Mouse (Mus musculus) adrenal gland, postnatal 10 days (tissue): Measurements from ENCODE around the gene Hnrnpul2. TPM values are rescaled to one million over a fixed set of nuclear protein-coding genes. Genes with fewer than 3 reads are reported as not detected.
"Not testable (repeated sequence)": the region's sequence is repeated elsewhere in the genome, so short reads cannot be mapped to it uniquely, and the experiment has no call there.

Experiments used
- DNase-seq: peaks from one replicate; pipeline ENCODE4 v3.0.0; 2021; ENCODE audit warnings: mixed read lengths
- total RNA-seq, 2 experiments: library from RNA; stranded (reverse); gene quantifications; 2 replicates each; pipeline ENCODE4 v1.2.3; 2021

The Hnrnpul2 gene
- total RNA-seq, 2 experiments from 2014 or later, result 58.0 to 62.7 TPM

DNA sequence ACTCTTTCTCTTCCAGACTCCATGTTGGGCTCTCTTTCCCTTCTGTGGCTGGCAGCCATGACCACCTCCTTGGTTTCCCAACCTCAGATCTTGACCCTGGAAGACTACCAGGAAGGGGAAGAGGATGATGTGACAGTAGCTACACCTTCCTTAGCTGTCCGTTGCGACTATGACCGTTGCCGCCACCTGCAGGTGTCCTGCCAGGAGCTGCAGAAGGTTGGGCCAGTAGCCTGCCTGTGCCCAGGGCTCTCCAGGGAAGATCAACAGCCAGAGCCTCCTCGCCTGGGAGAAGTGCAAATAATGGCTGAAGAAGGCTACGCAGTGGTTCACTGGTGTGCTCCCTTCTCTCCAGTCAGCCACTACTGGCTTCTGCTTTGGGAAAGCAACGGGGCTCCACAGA is 31.8 kb downstream of the Hnrnpul2 start:
- DNase-seq, result peak; percentile 43

DNA sequence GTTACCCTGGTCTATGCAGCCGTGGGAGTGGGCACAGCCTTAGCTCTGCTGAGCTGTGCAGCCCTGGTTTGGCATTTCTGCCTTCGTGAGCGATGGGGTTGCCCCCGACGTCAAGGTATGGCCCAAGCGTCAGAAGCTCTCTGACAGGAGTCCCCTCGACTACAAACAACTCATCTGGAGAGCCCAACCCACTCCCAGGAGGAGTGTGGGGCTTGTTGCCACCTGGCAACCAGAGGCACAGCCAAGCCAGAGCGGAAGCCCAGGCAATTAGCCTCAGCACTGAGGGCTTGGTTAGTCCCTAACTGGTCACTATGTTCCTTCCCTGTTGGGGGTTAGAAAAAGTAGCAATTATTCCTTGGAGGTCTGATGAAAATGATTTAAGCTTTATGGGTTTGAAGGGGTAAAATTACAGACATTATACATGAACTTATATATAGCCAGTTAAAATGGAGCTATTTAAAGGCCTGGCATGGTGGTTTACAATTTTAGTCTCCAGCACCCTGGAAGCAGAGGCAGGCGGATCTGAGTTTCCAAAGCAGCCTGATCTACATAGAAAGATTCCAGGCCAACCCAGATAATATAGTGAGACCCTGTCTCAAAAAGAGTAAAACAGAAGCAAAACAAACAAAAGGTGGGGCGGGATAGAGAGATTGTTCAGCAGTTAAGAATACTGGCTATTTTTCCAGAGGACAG is 32.6 kb downstream of the Hnrnpul2 start:
- peak; percentile 67 for DNase-seq

DNA sequence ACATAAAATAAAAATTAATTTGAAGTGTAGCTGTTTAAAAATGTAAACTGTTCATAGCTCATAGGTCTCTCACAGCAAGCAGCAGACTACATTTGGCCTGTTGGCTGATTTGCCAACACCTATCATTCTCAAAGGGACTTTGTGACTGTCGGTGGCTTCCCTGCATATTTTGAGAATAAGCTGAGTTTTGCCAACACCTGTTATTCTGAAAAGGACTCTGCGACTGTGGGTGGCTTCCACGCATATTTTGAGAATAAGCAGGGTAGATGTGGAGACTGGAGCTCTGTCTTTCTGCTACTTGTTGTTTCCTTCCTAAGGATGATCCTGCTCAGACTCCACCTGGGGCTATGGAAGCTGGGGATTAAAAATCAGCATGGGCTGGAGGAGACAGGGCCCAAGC is 33.3 kb downstream of the Hnrnpul2 start:
- DNase-seq, result no peak

DNA sequence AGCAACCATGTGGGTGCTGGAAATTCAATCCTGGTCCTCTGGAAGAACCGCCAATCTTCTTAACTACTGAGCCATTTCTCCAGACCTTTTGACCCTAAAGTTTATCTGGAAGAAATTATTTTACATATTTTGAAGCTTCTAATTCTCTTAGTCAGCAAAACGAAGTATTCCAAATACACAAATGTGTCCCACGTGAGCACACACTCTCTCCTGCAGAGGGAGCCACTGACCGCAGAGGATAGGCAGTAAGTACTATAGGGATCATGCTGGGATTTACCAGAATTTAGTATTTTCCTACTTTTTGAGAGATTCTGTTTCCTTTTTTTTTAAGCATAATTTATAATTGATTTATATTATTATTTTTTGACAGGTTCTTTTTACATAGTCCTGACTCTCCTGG is 37.9 kb downstream of the Hnrnpul2 start:
- DNase-seq, result peak; percentile 73

DNA sequence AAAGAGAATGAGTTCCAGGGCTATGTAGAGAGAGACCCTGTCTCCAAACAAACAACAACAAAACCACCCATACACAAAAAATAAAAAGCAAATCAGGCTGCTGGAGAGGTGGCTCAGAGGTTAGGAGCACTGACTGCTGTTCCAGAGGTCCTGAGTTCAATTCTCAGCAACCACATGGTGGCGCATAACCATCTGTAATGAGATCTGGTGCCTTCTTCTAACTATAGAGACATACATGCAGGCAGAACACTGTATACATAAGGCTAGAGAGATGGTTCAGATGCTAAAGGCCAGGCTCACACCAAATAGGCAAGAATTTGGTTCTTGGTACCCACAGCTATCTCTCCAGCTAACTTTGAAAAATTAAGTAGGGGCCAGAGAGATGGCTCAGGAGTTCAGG is 39.2 kb downstream of the Hnrnpul2 start:
- no peak for DNase-seq

DNA sequence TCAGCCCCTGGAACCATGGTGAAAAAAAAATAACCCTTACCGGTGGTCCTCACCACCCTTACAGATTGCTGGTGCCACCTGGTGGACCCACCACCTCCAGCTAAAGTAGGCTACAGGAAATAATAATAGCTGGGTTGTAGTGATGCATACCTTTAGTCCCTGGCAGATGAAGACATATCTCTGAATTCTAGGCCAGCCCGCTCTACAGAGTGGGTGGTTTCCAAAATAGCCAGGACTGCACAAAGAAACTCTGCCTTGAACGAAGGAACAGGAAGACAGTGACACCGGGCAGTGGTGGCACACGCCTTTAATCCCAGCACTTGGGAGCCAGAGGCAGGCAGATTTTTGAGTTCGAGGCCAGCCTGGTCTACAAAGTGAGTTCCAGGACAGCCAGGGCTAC is 44.5 kb downstream of the Hnrnpul2 start:
- DNase-seq, result no peak

DNA sequence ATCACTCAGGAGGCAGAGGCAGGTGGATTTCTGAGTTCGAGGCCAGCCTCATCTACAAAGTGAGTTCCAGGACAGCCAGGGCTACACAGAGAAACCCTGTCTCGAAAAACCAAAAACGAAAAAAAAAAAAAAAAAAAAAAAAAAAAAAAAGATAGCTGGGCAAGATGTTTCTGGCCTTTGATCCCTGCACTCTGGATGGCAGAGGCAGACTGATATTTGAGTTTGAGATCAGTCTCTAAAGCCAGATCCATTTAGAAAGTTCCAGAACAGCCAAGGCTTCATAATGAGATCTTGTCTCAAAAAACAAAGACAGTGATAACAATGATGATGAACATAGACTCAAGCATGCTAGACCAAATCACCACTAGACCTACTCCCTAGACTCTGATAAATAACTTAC is 50.6 kb downstream of the Hnrnpul2 start:
- not testable (repeated sequence) for DNase-seq

DNA sequence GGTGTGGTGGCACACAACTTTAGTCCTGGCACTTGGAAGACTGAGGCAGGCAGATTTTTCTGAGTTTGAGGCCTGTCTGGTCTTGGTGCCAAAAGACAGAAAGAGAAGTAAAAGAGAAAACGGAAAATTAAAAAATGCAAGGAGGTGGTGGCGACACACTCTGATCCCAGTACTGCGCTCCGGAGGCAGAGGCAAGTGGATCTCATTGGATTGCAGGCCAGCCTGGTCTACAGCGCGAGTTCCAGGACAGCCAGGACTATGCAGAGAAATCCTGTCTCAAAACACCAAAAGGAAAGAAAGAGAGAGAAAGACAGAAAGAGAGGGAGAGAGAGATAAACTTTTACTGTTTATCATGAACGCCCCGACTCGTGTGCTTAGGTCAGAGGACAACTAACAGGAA is 51.0 kb downstream of the Hnrnpul2 start:
- DNase-seq, result no peak

DNA sequence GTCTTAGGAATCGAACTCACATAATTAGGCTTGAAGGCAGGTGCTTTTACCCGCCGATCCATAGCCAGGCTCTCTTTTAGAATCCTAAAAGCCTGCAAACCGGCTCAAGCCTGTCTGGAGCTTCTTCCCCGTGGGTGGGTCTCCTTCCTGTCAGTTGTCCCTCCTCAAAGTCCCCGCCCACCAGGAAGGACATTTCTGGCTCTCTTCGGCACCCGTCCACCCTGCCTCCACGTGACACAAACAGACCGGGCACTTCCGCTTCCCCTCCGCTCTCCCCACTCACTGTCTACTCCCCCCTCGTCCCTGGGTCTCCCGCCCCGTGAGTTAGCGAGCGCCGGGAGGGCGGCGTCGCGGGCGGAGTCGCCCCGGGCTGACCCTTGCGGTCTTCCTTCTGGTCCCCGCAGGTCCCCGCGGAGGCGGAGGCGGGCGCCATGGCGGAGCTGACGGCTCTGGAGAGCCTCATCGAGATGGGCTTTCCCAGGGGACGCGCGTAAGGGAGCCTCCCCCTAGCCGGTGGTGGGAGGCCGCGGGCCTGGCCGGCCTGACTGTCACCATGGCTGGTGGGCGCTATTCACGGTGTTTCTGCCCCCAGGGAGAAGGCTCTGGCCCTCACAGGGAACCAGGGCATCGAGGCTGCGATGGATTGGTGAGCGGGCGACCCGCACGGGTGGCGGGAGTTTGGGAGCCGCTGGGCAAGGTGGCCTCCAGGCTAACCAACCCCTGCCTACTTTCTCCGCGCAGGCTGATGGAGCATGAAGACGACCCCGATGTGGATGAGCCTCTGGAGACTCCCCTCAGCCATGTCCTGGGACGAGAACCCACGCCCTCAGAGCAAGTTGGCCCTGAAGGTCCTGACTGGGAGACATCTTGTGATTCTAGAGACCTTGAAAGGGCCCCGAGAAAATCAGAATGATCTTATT is 51.7 kb downstream of the Hnrnpul2 start, which contains the start of gene Ubxn1:
Gene Ubxn1 (plus strand): TSS at position 230 of the 920 bp plus-strand sequence.
- DNase-seq, result peak; percentile 97

DNA sequence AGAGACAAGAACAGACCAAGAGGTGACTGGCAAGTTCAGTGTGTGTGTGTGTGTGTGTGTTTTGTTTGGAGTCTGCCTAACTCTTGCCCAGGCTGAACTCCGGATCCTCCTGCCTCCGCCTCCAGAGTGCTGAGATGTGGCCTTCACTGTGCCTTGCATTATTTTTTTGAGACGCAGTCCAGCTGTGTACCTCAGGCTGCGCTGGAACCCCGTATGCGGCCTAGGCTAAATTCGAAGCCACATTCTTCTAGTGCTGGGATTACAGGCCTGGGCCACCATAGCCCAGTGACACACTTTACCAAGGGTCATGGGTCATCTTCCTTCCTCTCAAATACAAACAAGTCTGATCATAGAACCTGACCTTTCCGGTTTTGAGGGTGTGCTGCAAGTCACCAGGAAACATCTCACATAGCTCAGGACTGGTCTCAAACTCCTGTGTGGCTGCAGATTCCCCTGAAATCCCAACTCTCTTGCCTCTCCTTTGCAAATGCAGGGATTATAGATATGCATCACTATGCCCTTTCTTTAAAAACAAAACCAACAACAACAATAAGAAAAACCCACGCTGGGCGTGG is 52.5 kb downstream of the Hnrnpul2 start:
- peak; percentile 27 for DNase-seq

DNA sequence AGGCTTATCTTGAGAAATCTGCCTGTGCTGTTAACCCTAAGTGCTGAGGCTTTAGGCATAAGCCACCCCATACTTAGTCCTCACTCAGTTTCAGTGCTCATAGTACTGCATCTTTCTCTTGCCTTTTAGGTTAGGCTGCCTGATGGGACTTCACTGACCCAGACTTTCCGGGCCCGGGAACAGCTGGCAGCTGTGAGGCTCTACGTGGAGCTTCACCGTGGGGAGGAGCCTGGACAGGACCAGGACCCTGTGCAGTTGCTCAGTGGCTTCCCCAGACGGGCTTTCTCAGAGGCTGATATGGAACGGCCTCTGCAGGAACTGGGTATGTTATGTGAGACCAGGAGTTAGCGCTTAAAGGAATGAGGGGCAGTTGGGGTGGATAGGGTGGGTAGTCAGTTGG is 55.2 kb downstream of the Hnrnpul2 start:
- no peak for DNase-seq

DNA sequence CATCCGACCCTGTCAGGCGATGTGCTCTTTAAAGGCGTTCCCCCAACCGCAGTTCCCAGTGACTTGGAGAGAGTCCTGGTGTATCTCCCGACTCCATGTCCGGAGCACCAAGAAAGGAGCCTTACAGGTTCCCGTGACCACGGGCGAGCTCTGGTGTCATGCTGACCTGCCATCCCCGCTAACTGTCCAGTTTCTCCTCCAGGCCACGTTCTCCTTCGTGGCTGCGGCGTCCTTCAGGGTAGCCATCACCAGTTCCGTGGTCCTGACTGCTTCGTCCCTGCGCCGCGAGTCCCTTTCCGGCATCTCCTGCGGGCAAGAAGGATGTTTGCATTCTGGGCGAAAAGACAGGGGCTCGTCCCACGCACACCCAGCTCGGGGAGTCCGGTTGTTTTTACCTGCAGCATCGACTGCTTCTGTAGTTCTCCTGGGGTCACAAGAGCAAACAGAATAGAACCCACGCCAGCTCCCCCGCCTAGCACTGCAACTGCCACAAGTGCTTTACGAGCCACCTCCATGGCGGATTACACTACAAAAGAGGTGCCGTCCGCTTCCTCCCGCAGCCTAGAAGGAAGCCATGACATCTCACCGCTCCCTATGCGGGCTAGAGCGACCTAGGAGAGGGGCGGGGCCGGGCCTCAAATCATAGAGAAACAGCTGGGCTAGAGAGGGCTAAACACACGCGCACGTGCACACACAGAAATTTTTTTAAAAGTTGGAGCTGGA is 60.7 kb downstream of the Hnrnpul2 start, which contains the start of gene Uqcc3:
Gene Uqcc3 (minus strand): TSS at position 613 of the 723 bp plus-strand sequence.
- peak; percentile 93 for DNase-seq

DNA sequence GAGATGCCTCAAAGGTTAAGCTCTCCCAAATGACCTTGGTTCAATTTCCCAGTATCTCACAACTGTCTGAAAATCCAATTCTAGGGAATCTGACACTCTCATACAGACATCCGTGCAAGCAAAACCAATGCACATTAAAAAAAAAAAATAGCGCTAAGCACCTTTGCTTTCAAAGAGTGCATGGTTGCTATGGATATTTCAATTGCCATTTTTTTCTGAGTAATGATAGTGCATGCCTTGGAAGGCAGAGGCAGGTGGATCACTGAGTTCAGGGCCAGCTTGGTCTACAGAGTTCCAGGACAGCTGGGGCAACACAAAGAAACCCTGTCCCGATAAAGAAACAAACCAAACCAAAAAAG is 61.2 kb downstream of the Hnrnpul2 start:
- DNase-seq, result no peak

DNA sequence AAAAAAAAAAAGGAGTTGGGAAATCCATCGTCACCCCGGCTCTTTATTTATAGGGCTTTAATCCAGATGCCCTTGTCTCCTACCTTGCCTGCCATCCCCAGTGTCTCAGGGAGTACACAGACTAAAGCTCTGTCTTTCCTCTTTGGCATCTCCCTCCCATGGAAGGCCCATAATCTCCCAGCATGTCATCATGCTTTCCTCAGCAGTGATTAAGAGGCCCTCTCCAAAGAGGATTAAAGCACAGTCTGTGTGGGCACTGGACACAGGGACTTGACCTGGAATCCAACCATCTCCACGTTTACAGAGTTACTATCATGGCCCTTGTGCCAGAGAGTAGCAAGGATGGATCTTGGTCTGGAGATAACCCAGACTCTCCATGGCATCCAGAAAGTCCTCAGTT is 63.8 kb downstream of the Hnrnpul2 start, which contains the start of the genes Lbhd1 and Gm49403:
Gene Lbhd1 (plus strand): TSS at position 117 of the 400 bp plus-strand sequence.
Gene Gm49403 (plus strand): TSS at position 315 of the 400 bp plus-strand sequence.
- DNase-seq, result no peak

Other genes starting within 250 kb of the Hnrnpul2 start
- 1 to 10 TPM in 1 of 2 experiments, under 1 TPM in 1; 0.58 to 1.4 TPM for gene Slc22a8, start 228.8 kb upstream of the Hnrnpul2 start, total RNA-seq
- gene Slc22a6, start 202.0 kb upstream of the Hnrnpul2 start, total RNA-seq, result not detected
- 1 to 10 TPM; 2.1 to 2.5 TPM for gene Chrm1, start 156.2 kb upstream of the Hnrnpul2 start, total RNA-seq
- gene Slc3a2, start 96.6 kb upstream of the Hnrnpul2 start, total RNA-seq, result 100 to 1,000 TPM in 1 of 2 experiments, 10 to 100 TPM in 1; 97.4 to 178 TPM
- gene Wdr74, start 84.2 kb upstream of the Hnrnpul2 start, total RNA-seq, result 10 to 100 TPM; 51.1 to 58.8 TPM
- 1 to 10 TPM; 1.3 to 3.1 TPM for gene 1700092M07Rik, start 79.3 kb upstream of the Hnrnpul2 start, total RNA-seq
- 10 to 100 TPM; 73.8 to 75.8 TPM for gene Stx5a, start 78.6 kb upstream of the Hnrnpul2 start, total RNA-seq
- gene Nxf1, start 62.9 kb upstream of the Hnrnpul2 start, total RNA-seq, result 100 to 1,000 TPM in 1 of 2 experiments, 10 to 100 TPM in 1; 88.6 to 107 TPM
- gene Tmem223, start 49.0 kb upstream of the Hnrnpul2 start, total RNA-seq, result 100 to 1,000 TPM; 101 to 127 TPM
- gene Tmem179b, start 45.5 kb upstream of the Hnrnpul2 start, total RNA-seq, result 10 to 100 TPM; 48.6 to 50.0 TPM
- 10 to 100 TPM; 12.4 to 19.5 TPM for gene Taf6l, start 33.6 kb upstream of the Hnrnpul2 start, total RNA-seq
- 10 to 100 TPM; 81.3 to 90.4 TPM for gene Polr2g, start 21.4 kb upstream of the Hnrnpul2 start, total RNA-seq
- 1 to 10 TPM; 2.0 to 2.3 TPM for gene Zbtb3, start 17.5 kb upstream of the Hnrnpul2 start, total RNA-seq
- 10 to 100 TPM; 25.7 to 30.7 TPM for gene Ttc9c, start 677 bp upstream of the Hnrnpul2 start, total RNA-seq
- not detected for gene AC129217.1, start 9.8 kb downstream of the Hnrnpul2 start, total RNA-seq
- gene Bscl2, start 17.5 kb downstream of the Hnrnpul2 start, total RNA-seq, result 100 to 1,000 TPM; 157 to 160 TPM
- gene Gng3, start 19.2 kb downstream of the Hnrnpul2 start, total RNA-seq, result 1 to 10 TPM; 5.8 to 9.8 TPM
- 1 to 10 TPM; 5.5 to 6.1 TPM for gene Lrrn4cl, start 30.8 kb downstream of the Hnrnpul2 start, total RNA-seq
- gene Ubxn1, start 51.5 kb downstream of the Hnrnpul2 start, total RNA-seq, result 100 to 1,000 TPM; 193 to 217 TPM
- 10 to 100 TPM; 69.1 to 79.0 TPM for gene Uqcc3, start 60.9 kb downstream of the Hnrnpul2 start, total RNA-seq
- 10 to 100 TPM in 1 of 2 experiments, 1 to 10 TPM in 1; 7.4 to 10.7 TPM for gene Lbhd1, start 63.7 kb downstream of the Hnrnpul2 start, total RNA-seq
- gene Gm49403, start 63.9 kb downstream of the Hnrnpul2 start, total RNA-seq, result not detected
- 10 to 100 TPM; 31.5 to 31.9 TPM for gene 1810009A15Rik, start 68.8 kb downstream of the Hnrnpul2 start, total RNA-seq
- gene Gm49416, start 68.9 kb downstream of the Hnrnpul2 start, total RNA-seq, result not detected
- gene Ints5, start 73.0 kb downstream of the Hnrnpul2 start, total RNA-seq, result 10 to 100 TPM; 23.7 to 25.2 TPM
- 100 to 1,000 TPM; 142 to 150 TPM for gene Ganab, start 78.1 kb downstream of the Hnrnpul2 start, total RNA-seq
- 10 to 100 TPM; 55.1 to 59.3 TPM for gene B3gat3, start 100.4 kb downstream of the Hnrnpul2 start, total RNA-seq
- 10 to 100 TPM; 17.4 to 24.0 TPM for gene Rom1, start 109.3 kb downstream of the Hnrnpul2 start, total RNA-seq
- gene Eml3, start 109.5 kb downstream of the Hnrnpul2 start, total RNA-seq, result 10 to 100 TPM; 43.6 to 53.3 TPM
- 100 to 1,000 TPM in 1 of 2 experiments, 10 to 100 TPM in 1; 94.8 to 111 TPM for gene Mta2, start 121.9 kb downstream of the Hnrnpul2 start, total RNA-seq
- 10 to 100 TPM; 17.4 to 19.3 TPM for gene Tut1, start 133.8 kb downstream of the Hnrnpul2 start, total RNA-seq
- 100 to 1,000 TPM; 355 to 407 TPM for gene Eef1g, start 147.0 kb downstream of the Hnrnpul2 start, total RNA-seq
- 100 to 1,000 TPM; 146 to 184 TPM for gene Ahnak, start 169.3 kb downstream of the Hnrnpul2 start, total RNA-seq